7 mouse cellular contexts compared by ENCODE assay signal in genomic region chr17:71475705-71476089, GRCm38 (mm10). TPM values are rescaled to one million over a fixed set of nuclear protein-coding genes. Genes with fewer than 3 reads are reported as not detected.
A peak's percentile ranks its signal among the peaks of the same experiment; 100 is the strongest.
DNase-seq lines count a peak whose midpoint lies in the region; ATAC-seq and TF ChIP-seq lines count a peak whose summit lies in the region.

No protein-coding gene starts in this region.

- peak overlapping the region; percentile 84 for H3K4me2 ChIP-seq in forebrain, postnatal 0 days (ENCODE audit: low read depth)

- no peaks in the 10 kb centered on the region for H3K36me3 ChIP-seq in forebrain, postnatal 0 days (ENCODE audit: insufficient read depth)

- H3K27ac ChIP-seq in forebrain, postnatal 0 days (ENCODE audit: low read depth, low read length), result peak overlapping the region; percentile 98

- intact Hi-C loops in left cerebral cortex, postnatal 14 days (cut with DNase I), result loop anchor here (5.0 kb wide), 1 partner anchor 52 kb away; the partner anchor contains the start of gene Ndc80

- no peak for TF ChIP-seq CTCF in forebrain, postnatal 0 days (IDR thresholded peaks at IDR 0.05; ENCODE audit: low read depth)

- peak; percentile 79 for DNase-seq in Muller cell, postnatal 12 days (ENCODE audit: inconsistent ontology term)
- peak; percentile 69 for DNase-seq in cerebellum, adult 11 months
- DNase-seq in forebrain, postnatal 0 days, result peak; percentile 87
- DNase-seq in left cerebral cortex, postnatal 14 days (ENCODE audit: low spot score in 2 of 2), result peak; percentile 54 to 67
- peak; percentile 52 to 68 for DNase-seq in right cerebral cortex, postnatal 36 days (ENCODE audit: low spot score in 2 of 2)

- peaks cover 18% of the 10 kb centered on the region for H3K4me1 ChIP-seq in forebrain, postnatal 0 days (ENCODE audit: insufficient read depth)

- no peaks in the 10 kb centered on the region for H3K9me3 ChIP-seq in forebrain, postnatal 0 days (ENCODE audit: low read length)

- WGBS in forebrain, postnatal 0 days, result under 1% methylated on average over 30 of the region's 31 CpGs

- H3K27me3 ChIP-seq in forebrain, postnatal 0 days (ENCODE audit: insufficient read depth, low read length), result no peaks in the 10 kb centered on the region

- peak overlapping the region; percentile 96 for H3K4me3 ChIP-seq in forebrain, postnatal 0 days (ENCODE audit: low read depth, low read length)

- peak; percentile 77 for ATAC-seq in forebrain, postnatal 0 days
- peak; percentile 41 for ATAC-seq in inflammation-experienced regulatory T-cells, adult 6 months
- peak; percentile 35 for ATAC-seq in megakaryocyte progenitor cell, adult 5-6 weeks (replicated peaks; ENCODE audit: poor library complexity)

- peak overlapping the region; percentile 95 for H3K9ac ChIP-seq in forebrain, postnatal 0 days

RNA-seq across cellular contexts. Expression of gene Smchd1, which starts 0.6 kb away (rescaled TPM):
- total RNA-seq in forebrain, postnatal 0 days (2014; rRNA removed), result 52.2 and 58.7 TPM in 2 replicates
- 24.8 and 35.4 TPM in 2 replicates for polyA plus RNA-seq in forebrain, postnatal 0 days (2015; fragmentation: Nextera tagmentation; extraction: Ambion mirVana)
- polyA plus RNA-seq in inflammation-experienced regulatory T-cells, adult 6 months (2017; shearing (Covaris generic)), result 10 to 100 TPM; 81.6 to 95.6 (median 91.5) TPM
- 10 to 100 TPM; 27.3 to 28.5 TPM for total RNA-seq in left cerebral cortex, postnatal 14 days (2021)
- 162 and 180 TPM in 2 replicates for total RNA-seq in megakaryocyte progenitor cell, adult 5-6 weeks (2015)
- 196 and 241 TPM in 2 replicates for total RNA-seq in megakaryocyte progenitor cell, adult 5-6 weeks (2017)

RNA-seq across cellular contexts. Expression of gene Gm4707, which starts 16.0 kb away (rescaled TPM):
- 1.2 and 2.8 TPM in 2 replicates for total RNA-seq in forebrain, postnatal 0 days (2014; rRNA removed)
- polyA plus RNA-seq in forebrain, postnatal 0 days (2015; fragmentation: Nextera tagmentation; extraction: Ambion mirVana), result 0.65 and 2.1 TPM in 2 replicates
- 10 to 100 TPM; 15.5 to 35.0 (median 23.7) TPM for polyA plus RNA-seq in inflammation-experienced regulatory T-cells, adult 6 months (2017; shearing (Covaris generic))
- 1 to 10 TPM; 1.3 to 2.0 TPM for total RNA-seq in left cerebral cortex, postnatal 14 days (2021)
- total RNA-seq in megakaryocyte progenitor cell, adult 5-6 weeks (2015), result 2.4 and 4.3 TPM in 2 replicates
- total RNA-seq in megakaryocyte progenitor cell, adult 5-6 weeks (2017), result 3.0 and 4.0 TPM in 2 replicates

RNA-seq across cellular contexts. Expression of gene Ndc80, which starts 51.0 kb away (rescaled TPM):
- total RNA-seq in forebrain, postnatal 0 days (2014; rRNA removed), result 3.2 and 4.0 TPM in 2 replicates
- polyA plus RNA-seq in forebrain, postnatal 0 days (2015; fragmentation: Nextera tagmentation; extraction: Ambion mirVana), result 4.8 and 5.7 TPM in 2 replicates
- 10 to 100 TPM in 1 of 3 experiments, 1 to 10 TPM in 2; 9.1 to 56.4 (median 9.4) TPM for polyA plus RNA-seq in inflammation-experienced regulatory T-cells, adult 6 months (2017; shearing (Covaris generic))
- total RNA-seq in left cerebral cortex, postnatal 14 days (2021), result 1 to 10 TPM; 1.0 to 1.3 TPM
- total RNA-seq in megakaryocyte progenitor cell, adult 5-6 weeks (2015), result 51.2 and 57.3 TPM in 2 replicates
- 75.0 and 91.7 TPM in 2 replicates for total RNA-seq in megakaryocyte progenitor cell, adult 5-6 weeks (2017)

Comparison
In these comparisons a context has a peak if more than half of its experiments do, and no peak if none do; other contexts are left out.
1. Peak in every context shown above with its lines: DNase-seq, ATAC-seq, H3K4me3 ChIP-seq and H3K27ac ChIP-seq.
2. RNA of gene Ndc80, which starts 51.0 kb away (total RNA-seq): 51.2 to 91.7 TPM in megakaryocyte progenitor cell, adult 5-6 weeks; 3.2 to 4.0 TPM in forebrain, postnatal 0 days and 1.0 to 1.3 TPM in left cerebral cortex, postnatal 14 days; every median in the first group is over 10 times any median in the second.